Mouse (Mus musculus) embryonic facial prominence, embryonic 11.5 days (tissue): ENCODE data around the gene P2rx2. TPM values are rescaled to one million over a fixed set of nuclear protein-coding genes. Genes with fewer than 3 reads are reported as not detected.

Experiments
- ATAC-seq: fragments of 200-750 bp; cut with Nextera tagmentation; replicated peaks from 2 replicates; pipeline ENCODE4 v1.8.0; 2017; ENCODE audit warnings: low read depth; ENCODE audit not compliant: insufficient number of reproducible peaks, low FRiP score, low TSS enrichment
- DNase-seq: peaks from one replicate; pipeline ENCODE4 v3.0.0-alpha.2; 2015; ENCODE audit warnings: low spot score
- H3K27ac ChIP-seq: fragments of 300-500 bp; sonication (generic); replicated peaks from 2 replicates; pipeline ENCODE4 v1.5.1; 2014; ENCODE audit warnings: mild to moderate bottlenecking, low read depth, low read length, control low read depth
- H3K27me3 ChIP-seq: fragments of 300-500 bp; sonication (generic); 2 replicates; pipeline ENCODE4 v1.6.1; 2014; ENCODE audit warnings: mild to moderate bottlenecking, low read length, moderate library complexity, mixed read lengths; ENCODE audit not compliant: control insufficient read depth, insufficient read depth
- H3K36me3 ChIP-seq: fragments of 300-500 bp; sonication (generic); replicated peaks from 2 replicates; pipeline ENCODE4 v1.6.1; 2014; ENCODE audit warnings: low read depth, mild to moderate bottlenecking, low read length, moderate library complexity, mixed read lengths; ENCODE audit not compliant: control insufficient read depth, insufficient read depth
- H3K4me1 ChIP-seq: fragments of 300-500 bp; sonication (generic); 2 replicates; pipeline ENCODE4 v1.6.1; 2014; ENCODE audit warnings: low read length, mixed read lengths; ENCODE audit not compliant: control insufficient read depth, insufficient read depth
- H3K4me2 ChIP-seq: fragments of 300-500 bp; sonication (generic); 2 replicates; pipeline ENCODE4 v1.6.1; 2014; ENCODE audit warnings: low read depth, mild to moderate bottlenecking, control low read depth, low read length, moderate library complexity
- H3K4me3 ChIP-seq: fragments of 300-500 bp; sonication (generic); 2 replicates; pipeline ENCODE4 v1.5.1; 2014; ENCODE audit warnings: low read depth, low read length, control low read depth
- H3K9ac ChIP-seq: fragments of 300-500 bp; sonication (generic); replicated peaks from 2 replicates; pipeline ENCODE4 v1.6.1; 2014; ENCODE audit warnings: mild to moderate bottlenecking, control low read depth, low read length
- H3K9me3 ChIP-seq: fragments of 300-500 bp; sonication (generic); replicated peaks from 2 replicates; pipeline ENCODE4 v1.6.1; 2016; ENCODE audit warnings: mild to moderate bottlenecking, low read length, inconsistent platforms, mixed read lengths; ENCODE audit not compliant: control insufficient read depth
- WGBS: fragments of 180-500 bp; shearing (Covaris S2); extraction: QIAGEN DNeasy Blood & Tissue Kit; methylation state at CpG from one replicate; pipeline ENCODE4 v1.1.7; 2014; 5-methylcytosine and 5-hydroxymethylcytosine counted together
- polyA plus RNA-seq: library from polyadenylated mRNA; unstranded; fragments of >200 nt; fragmentation: Nextera tagmentation; extraction: Ambion mirVana; gene quantifications from 2 replicates; pipeline ENCODE4 v1.2.1, GENCODE M21; 2014

Gene P2rx2
- polyA plus RNA-seq: 1.00 and 2.0 TPM in 2 replicates

GRCm38 (mm10) chr5:110342648-110343284 lies at the start of gene P2rx2:
TSS of gene P2rx2 (minus strand) at chr5:110343212.
- 1% methylated on average over 40 of the region's 43 CpGs for WGBS
- Histone ChIP-seq H3K27ac (no peak within 1 kb of the TSS), H3K36me3 (no peaks in the 10 kb centered on the region), H3K27me3 (peaks cover 8% of the 10 kb centered on the region), H3K4me1 (no peaks in the 10 kb centered on the region), H3K9ac (peak within 1 kb of the TSS; percentile 51), H3K4me3 (peak within 1 kb of the TSS; percentile 41), H3K4me2 (peak within 1 kb of the TSS; percentile 90), H3K9me3 (no peaks in the 10 kb centered on the region)
- DNase-seq: peak; percentile 42
- peak; percentile 53; the same call in 1 of the 2 replicates for ATAC-seq

GRCm38 (mm10) chr5:110392727-110393126 lies 49.7 kb upstream of the P2rx2 start:
- Histone ChIP-seq H3K36me3 (no peaks in the 10 kb centered on the region), H3K27me3 (no peaks in the 10 kb centered on the region), H3K27ac (no peak overlapping the region), H3K4me3 (no peak overlapping the region), H3K4me1 (no peaks in the 10 kb centered on the region), H3K4me2 (no peak overlapping the region), H3K9ac (no peak overlapping the region), H3K9me3 (no peaks in the 10 kb centered on the region)
- WGBS: 76% methylated on average over 5 of the region's 5 CpGs
- ATAC-seq: 0 out of 2 replicates have a peak, but pooled peaks have one; percentile 31
- DNase-seq: no peak

- H3K36me3 ChIP-seq: no peaks in the 10 kb centered on the region
- 91% methylated on average over 4 of the region's 4 CpGs for WGBS
- H3K27ac ChIP-seq: no peak overlapping the region
- H3K9me3 ChIP-seq: no peaks in the 10 kb centered on the region
- ATAC-seq (no peak), DNase-seq (no peak)
- H3K9ac ChIP-seq: no peak overlapping the region
- H3K27me3 ChIP-seq: no peaks in the 10 kb centered on the region
- H3K4me1 ChIP-seq: peaks cover 2% of the 10 kb centered on the region; the same call in 1 of the 2 replicates
- H3K4me3 ChIP-seq: no peak overlapping the region
- H3K4me2 ChIP-seq: no peak overlapping the region
Observed at GRCm38 (mm10) chr5:110390631-110391030, 47.6 kb upstream of the P2rx2 start.

GRCm38 (mm10) chr5:110387332-110387731 lies 44.3 kb upstream of the P2rx2 start:
- H3K4me2 ChIP-seq: peak overlapping the region; percentile 73
- ATAC-seq (no peak), DNase-seq (no peak)
- no peaks in the 10 kb centered on the region for H3K9me3 ChIP-seq
- no peaks in the 10 kb centered on the region for H3K36me3 ChIP-seq
- H3K9ac ChIP-seq: peak overlapping the region; percentile 84
- no peaks in the 10 kb centered on the region for H3K27me3 ChIP-seq
- 0 out of 2 replicates have a peak overlapping the region, but pooled peaks have one; percentile 20 for H3K27ac ChIP-seq
- WGBS: 18% methylated on average over 8 of the region's 8 CpGs
- peak overlapping the region; percentile 79 for H3K4me3 ChIP-seq
- H3K4me1 ChIP-seq: peaks cover 2% of the 10 kb centered on the region

- Histone ChIP-seq H3K4me1 (peaks cover 2% of the 10 kb centered on the region), H3K27me3 (no peaks in the 10 kb centered on the region), H3K9me3 (no peaks in the 10 kb centered on the region), H3K36me3 (no peaks in the 10 kb centered on the region; the same call in 1 of the 2 replicates), H3K9ac (peak overlapping the region; percentile 84), H3K4me3 (peak overlapping the region; percentile 79), H3K4me2 (peak overlapping the region; percentile 73), H3K27ac (0 out of 2 replicates have a peak overlapping the region, but pooled peaks have one; percentile 20)
- peak; percentile 88 for DNase-seq
- WGBS: under 1% methylated on average over 88 of the region's 90 CpGs
- peak; percentile 91 for ATAC-seq
Observed at GRCm38 (mm10) chr5:110386371-110387330, 43.6 kb upstream of the P2rx2 start.

- WGBS: 61% methylated on average over 4 of the region's 4 CpGs
- ATAC-seq: no peak
Observed at GRCm38 (mm10) chr5:110385263-110385662, 42.3 kb upstream of the P2rx2 start.

GRCm38 (mm10) chr5:110384491-110384890 lies 41.5 kb upstream of the P2rx2 start:
- Histone ChIP-seq H3K4me3 (no peak overlapping the region), H3K27me3 (no peaks in the 10 kb centered on the region), H3K36me3 (no peaks in the 10 kb centered on the region; the same call in 1 of the 2 replicates), H3K4me2 (no peak overlapping the region), H3K9ac (no peak overlapping the region), H3K27ac (no peak overlapping the region), H3K9me3 (no peaks in the 10 kb centered on the region), H3K4me1 (peaks cover 2% of the 10 kb centered on the region)
- ATAC-seq (no peak), DNase-seq (no peak)
- WGBS: 77% methylated on average over 6 of the region's 6 CpGs

More at GRCm38 (mm10) chr5:110385263-110385662, 42.3 kb upstream of the P2rx2 start:
- no peak for DNase-seq
- Histone ChIP-seq H3K27me3 (no peaks in the 10 kb centered on the region), H3K4me3 (peak overlapping the region; percentile 79), H3K4me2 (peak overlapping the region; percentile 73), H3K9me3 (no peaks in the 10 kb centered on the region), H3K27ac (no peak overlapping the region), H3K9ac (peak overlapping the region; percentile 84; the same call in 1 of the 2 replicates), H3K4me1 (peaks cover 2% of the 10 kb centered on the region), H3K36me3 (no peaks in the 10 kb centered on the region; the same call in 1 of the 2 replicates)
